Mouse (Mus musculus) urinary bladder, adult 2 months (tissue): ENCODE measurements around the gene Inpp5k. TPM values are rescaled to one million over a fixed set of nuclear protein-coding genes. Genes with fewer than 3 reads are reported as not detected.
"Not testable (repeated sequence)": the region's sequence is repeated elsewhere in the genome, so short reads cannot be mapped to it uniquely, and the experiment has no call there.

ENCODE experiments used
- DNase-seq: peaks from one replicate; pipeline ENCODE4 v3.0.0; 2022; ENCODE audit warnings: low spot score
- polyA plus RNA-seq: library from polyadenylated mRNA; depleted of rRNA; stranded (reverse); fragments of >200 nt; gene quantifications from 2 replicates; pipeline ENCODE4 v1.2.3, GENCODE M21; 2012; rRNA removed

The Inpp5k gene
- 61.9 and 68.7 TPM in 2 replicates for polyA plus RNA-seq

DNA sequence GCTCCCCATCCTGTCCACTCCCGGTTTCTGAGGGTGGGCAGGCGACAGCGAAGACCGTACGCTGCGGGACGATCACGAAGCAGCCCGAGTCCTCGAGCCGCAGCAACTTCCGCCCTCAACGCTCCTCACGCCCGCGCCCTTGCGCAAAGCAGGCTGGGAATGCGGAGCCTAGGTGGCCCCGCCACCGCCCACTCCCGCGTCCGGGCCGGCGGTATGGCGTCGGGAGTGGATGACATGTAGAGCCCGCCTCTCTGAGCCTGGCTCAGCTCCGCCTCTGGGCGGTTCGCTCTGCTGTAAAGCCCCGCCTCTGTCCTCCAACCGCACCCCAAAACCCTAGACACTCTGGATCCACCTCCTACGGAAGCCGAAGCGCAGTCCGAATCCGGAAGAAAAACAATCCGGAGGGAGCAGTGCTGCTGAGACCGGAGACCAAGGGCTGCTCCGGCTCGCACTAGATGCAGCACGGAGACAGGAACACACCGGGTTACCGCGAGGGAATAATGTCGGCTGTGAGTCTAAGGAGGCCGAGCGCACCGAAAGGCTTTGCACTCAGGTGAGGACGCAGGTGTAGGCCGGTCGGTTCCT is at the start of gene Inpp5k:
TSS of gene Inpp5k (plus strand) at position 344 of the 585 bp plus-strand sequence.
- DNase-seq, result peak; percentile 91

DNA sequence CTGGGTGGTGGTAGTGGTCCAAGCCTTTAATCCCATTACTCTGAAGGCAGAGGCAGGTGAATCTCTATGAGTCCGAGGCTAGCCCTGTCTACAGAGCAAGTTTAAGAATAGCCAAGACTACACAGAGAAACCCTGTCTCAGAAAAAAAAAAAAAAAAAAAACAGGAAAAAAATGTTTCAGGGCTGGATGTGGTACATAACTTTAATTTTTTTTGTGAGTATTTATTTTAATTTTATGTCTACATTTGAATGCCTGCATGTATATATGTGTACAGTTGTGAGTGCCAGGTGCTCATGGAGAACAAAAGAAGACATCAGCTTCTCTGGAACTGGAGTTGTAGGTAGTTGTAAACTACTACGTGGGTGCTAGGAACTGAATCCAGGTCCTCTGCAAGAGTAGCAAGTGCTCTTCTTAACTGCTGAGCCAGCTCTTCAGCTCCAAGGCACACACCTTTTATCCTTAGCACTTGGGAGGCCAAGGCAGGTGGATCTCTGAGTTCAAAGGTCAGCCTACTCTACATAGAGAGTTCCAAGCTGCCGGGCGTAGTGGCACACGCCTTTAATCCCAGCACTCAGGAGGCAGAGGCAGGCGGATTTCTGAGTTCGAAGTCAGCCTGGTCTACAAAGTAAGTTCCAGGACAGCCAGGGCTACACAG is 49.2 kb upstream of the Inpp5k start:
- DNase-seq, result no peak

DNA sequence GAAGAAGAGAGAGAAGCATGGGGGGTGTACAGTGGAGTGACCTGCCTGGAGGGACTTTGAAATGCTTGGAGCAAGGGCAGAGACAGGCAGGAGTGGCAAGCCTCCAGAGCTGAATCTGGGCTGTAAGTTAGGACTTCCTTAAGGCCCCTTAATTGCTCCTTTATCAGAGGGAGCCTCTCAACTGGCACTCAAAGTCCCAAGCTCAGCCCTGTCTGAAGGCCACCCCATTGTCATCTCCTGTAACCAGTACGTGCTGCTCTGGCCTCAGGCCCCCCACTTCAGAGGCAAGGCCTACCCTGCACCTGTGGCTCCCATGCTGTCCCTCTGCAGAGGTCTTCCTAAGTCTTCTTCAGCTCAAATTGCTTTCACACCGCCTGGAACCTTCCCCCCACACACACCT is 47.3 kb upstream of the Inpp5k start:
- no peak for DNase-seq

DNA sequence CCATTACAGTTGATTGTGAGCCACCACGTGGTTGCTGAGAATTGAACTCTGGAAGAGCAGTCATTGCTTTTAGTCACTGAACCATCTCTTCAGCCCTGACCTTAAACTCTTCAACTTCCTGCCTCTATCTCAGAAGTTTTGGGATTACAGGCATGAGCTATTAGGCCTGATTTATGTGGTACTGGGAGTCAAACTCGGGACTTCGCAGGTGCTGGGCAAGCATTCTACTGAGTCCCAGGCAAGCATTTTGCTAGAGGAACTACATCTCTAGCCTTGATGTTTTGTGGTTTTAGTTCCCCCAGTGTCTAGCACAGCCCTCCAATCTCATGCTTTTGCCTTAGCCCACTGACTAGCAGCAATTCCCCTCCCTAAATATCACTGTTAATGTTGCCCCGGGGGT is 45.7 kb upstream of the Inpp5k start:
- DNase-seq, result no peak

DNA sequence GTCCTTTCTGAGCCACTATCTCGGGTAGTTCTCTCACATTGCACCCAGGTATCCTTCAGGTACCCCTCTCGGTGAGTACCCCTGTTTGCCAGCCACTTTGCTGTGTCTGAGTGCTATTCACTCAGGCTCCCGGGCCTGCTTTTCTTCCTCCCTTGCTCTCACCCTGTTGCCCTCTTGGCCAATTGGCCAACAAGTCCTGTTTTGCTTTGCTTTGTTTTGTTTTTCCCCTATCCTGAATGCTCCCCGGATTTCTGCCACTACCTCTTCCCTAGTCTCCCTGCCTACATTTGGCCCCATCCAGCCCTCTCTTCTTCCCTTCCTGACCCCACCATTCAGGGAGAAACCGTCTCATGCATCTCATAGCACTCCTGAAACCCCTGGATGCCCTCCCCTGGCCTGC is 44.8 kb upstream of the Inpp5k start:
- no peak for DNase-seq

DNA sequence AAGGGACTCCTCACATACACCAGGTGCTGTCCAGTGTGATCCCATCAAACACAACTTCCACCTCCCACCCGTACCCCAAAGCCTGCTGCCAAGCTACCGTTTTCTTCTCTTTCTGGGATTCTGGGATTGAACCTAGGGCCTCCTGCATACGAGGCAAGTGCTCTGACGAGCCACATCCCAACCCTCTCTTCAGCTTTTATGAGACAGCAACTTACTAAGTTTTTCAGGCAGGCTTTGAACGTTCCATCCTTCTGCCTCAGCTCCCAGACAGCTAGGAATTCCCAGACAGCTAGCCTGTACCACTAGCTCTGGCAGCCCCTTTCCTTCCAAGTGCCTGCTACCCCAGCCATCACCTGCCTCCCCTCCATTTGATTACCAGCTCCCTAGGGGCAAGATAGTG is 43.8 kb upstream of the Inpp5k start:
- peak; percentile 21 for DNase-seq

DNA sequence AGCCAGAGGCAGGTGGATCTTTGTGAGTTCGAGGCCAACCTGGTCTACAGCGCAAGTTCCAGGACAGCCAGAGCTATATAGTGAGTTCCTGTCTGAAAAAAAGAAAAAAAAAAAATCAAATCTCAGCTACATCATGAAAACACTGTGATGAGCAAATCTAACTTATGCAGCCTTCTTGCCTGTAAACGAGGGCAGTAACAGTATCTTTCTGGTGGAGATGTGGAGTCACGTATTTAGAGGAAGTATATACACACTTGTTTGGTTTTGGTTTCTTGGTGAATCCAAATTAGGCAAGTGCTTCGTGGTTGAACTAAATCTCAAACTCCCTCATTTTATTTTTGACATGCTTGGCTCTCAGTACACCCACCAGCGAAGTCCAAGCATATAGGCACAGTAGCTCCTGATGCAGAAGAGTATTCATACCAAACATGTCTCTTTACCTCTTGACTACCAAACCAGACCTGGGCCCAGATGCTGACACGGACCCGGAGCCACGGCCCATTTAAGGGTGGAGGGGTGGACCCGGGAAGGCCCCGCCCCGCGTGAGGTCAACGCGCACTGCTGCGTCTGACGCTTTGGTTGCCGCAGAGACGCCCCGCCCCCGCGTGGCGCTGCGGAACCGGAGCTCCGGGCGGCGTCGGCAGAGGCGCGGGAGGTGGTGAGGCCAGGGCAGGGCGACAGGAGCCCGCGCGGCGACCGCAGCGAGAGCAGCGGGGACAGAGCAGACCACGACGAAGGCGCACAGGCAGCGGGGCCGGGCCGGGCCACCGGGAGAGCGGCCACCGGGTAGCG is 43.1 kb upstream of the Inpp5k start, which contains the start of gene Pitpna:
TSS of gene Pitpna (plus strand) at position 605 of the 792 bp plus-strand sequence.
- peak; percentile 91 for DNase-seq

DNA sequence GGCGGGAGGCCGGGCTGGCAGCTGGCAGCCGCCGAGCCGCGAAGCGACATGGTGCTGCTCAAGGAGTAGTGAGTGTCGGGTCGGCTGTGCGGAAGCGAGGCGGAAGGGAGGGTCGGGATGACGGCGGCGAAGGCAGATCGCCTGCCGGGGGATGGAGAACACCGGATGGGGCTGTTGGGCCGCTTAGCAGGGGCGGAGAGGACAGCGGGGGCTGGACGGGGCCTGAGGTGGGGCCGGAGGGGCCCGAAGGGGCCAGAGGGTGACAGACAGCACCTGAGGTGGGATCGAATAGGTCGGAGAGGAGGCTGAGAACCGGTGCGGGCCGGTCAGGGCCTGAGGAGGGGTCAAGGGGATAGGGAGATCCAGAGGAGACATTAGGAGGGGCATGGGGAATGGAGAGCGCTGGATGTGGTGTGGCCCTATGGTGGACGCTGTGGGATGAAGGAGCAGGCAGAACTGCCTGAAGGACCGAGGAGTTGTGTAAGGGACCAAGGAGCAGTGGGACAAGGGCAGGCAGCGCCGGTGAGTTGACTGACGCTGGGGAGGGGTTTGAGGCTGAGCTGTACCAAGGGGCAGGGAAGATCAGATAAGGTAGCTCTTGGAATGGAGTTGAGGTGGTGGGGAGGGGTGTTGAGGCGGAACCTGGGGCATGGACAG is 42.4 kb upstream of the Inpp5k start:
- no peak for DNase-seq

DNA sequence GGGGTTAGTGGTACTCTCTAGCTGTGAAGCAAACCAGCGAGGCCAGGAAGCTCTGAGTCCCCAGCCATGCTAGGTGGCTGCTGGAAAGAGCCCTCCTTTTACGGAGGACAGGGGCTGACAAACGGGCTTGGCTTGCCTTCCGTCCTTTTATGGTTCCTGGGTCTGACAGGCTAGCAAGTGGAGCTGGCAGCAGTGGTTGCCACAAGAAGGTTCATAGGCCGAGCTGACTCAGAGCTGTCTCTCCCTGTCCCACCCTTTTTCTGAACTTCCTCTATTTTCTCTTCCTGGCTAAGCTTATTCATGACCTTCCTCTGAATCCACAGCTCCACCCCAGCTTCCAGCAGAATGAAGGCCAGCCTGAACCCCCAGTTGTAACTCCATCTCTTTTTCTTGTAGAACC is 38.2 kb upstream of the Inpp5k start:
- DNase-seq, result peak; percentile 23

DNA sequence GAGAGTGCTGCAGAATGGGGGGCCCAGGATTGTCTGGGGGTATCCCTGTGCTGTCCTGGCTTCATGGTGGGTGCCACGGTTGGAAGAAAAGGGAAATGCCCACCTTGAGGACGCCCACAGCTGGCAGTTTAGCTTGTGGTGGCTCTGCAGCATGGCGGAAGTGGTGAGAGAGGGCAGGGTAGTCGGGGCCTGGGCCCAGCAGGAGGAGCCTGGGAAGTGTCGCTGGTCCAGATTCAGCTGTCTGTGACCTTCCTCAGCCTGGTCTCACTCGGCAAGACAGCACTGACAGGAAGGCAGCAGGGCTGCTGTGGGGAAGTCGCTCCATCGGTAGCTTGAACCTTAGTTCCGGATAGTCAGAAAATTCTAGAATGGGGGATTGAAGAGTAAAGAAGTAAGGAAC is 36.4 kb upstream of the Inpp5k start:
- no peak for DNase-seq

DNA sequence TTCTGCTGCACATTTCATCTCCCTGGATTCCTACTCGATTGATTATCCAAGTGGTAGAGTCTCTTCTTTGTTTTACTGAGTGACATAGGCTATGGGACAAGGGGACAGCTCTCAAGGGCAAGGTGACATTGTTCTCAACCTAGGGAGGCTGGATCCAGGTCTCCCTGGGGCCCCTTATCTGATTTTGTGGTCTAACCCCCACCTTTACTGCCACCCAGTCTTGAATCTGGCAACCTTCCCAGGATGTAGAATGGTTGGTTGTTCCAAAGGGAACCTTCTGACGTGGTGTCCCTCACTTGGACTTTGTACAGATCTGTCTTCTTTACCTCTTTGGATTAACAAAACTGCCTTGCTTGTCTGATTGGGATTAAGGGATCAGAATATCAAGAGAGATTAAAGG is 35.4 kb upstream of the Inpp5k start:
- no peak for DNase-seq

DNA sequence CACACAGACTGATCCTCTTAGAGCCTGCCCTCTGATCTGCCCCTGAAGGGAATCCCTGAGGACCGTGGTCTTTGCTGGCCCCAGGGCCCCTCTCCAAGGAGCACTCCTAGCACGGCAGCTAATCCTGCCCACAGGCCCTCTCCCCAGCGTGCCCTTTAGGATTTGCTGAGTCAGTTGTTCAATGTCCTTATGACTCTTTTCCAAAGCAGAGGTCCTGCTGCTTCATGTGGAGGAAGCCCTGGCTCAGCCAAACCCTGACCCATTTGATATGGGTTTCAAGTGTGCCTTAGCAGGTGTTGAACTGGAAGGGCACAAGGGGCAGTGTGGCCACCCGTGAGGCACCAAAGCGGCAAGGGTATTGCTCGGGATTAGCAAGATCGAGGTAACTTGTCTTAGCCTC is 35.0 kb upstream of the Inpp5k start:
- DNase-seq, result no peak

DNA sequence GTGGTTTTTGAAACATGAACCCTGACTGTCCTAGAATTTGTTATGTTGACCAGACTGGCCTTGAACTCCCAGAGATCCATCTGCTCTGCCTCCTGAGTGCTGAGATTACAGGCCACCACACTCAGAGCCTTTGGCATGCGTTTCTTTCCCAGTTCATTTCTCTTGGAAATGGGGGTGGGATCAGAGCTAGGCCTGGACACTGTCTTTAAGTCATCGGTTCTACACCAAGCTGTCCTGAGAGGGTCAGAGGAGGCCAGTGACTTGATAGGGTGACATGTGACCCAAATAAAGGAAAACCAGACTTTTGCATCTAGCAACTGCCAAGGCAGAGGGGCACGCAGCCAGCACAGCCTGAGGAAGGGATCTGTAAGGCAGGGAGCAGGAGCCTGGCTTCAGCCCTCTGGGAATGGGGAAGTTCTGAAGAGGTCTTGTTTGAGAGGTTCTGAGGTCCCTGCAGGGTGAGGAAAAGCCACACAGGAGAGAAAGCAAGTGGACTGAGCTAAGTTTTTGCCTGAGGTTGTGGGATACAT is 34.0 kb upstream of the Inpp5k start:
- no peak for DNase-seq

DNA sequence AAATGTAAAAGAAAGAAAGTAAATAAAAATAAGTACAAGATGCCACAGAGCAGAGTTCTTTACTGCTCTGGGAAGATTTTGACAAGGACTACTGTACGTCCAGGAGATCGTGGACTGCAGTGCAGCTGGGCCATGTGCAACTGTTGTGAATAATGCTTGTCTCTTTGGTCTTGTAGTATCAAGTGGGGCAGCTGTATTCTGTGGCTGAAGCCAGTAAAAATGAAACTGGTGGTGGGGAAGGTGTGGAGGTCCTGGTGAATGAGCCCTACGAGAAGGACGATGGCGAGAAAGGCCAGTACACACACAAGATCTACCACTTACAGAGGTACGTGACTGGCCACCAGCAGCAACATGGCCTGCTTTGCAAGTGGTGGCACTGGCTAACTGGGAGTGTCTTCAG is 32.8 kb upstream of the Inpp5k start:
- DNase-seq, result no peak

DNA sequence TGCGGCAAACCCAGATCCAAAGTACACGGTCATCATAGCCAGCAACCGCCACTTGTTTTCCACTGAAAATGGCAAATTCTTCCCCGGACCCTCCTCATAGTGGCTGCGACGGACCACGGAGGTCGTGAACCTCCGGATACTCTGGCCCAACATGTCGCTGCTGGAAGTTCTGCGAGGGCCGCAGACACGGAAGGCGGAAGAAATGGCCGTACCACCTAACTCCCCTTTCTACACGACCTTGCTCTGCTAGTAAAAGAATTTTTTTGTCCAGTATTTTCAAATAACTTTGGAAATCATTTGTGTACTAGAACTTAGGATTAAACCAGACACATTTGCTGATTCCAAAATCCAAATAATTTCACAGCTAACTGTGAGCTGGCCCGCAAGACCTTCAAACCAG is 31.0 kb upstream of the Inpp5k start:
- not testable (repeated sequence) for DNase-seq

DNA sequence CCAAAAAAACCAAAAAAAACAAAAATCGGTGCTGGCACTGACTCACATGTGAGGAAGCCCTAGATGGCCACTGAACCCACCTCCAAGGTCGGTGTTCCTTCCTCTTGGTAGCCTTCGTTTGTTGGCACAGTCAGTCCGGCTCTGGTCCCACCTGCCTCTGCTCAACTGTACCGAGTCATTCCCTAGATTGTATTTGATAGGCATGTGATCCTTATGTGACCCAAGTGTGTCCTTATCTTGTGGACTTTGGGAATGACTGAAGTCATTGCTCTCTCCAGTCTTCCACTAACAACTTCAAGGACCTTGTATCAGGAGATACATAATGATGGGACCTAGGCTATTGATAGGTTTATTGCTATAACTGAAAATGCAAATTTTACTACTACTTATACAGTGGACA is 26.0 kb upstream of the Inpp5k start:
- no peak for DNase-seq

DNA sequence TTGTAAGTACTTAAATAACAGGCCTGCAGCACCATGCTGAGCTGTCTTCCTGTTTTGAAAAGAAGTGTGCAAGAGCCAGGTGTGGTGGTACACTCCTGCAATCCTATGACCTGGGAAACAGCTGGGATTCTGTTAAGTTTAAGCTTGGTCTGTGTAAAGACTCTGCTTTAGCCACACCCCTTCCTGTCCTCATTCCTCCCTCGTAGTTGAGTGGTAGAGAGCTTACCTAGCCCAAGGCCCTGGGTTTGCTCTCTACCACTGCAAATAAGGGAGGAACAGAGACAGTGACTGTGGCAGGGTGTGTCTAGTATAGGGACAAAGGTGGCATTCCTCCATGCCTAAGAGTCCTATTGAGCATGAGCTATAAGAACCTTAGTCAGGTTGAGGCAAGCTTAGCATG is 25.5 kb upstream of the Inpp5k start:
- no peak for DNase-seq

DNA sequence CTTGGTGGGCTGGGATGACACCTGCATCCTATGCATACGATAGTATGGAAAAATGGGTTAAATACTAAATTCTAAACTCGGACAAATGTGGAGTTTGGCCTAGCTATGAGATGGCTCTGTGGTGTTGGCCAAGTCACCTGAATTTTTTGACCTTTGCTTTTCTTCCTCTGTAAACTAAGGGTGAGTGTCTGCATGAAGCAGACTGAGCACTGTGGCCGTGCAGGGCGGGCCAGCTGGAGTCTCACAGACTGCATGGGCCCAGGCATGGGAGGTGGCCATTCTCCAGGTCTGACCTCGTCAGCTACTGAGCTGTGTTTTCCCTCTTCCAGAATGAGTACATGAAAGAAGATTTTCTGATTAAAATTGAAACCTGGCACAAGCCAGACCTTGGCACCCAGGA is 22.0 kb upstream of the Inpp5k start:
- no peak for DNase-seq

DNA sequence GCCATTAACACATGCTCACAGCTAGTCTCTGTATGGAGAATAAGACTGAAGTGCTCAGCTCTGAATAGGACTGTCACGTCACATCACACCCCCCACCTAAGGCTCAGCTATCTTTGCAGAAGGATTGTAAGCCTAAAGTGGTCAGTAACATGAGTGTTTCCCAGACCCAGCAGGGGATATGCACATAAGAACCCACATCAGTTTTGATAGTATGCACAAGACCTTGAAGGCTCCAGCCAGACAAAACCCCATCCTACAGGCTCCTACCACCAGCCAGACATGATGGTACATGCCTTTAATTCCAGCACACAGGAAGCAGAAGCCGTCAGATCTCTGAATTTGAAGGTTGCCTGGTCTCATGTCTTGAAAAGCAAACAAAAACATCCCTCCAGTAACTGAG is 20.8 kb upstream of the Inpp5k start:
- no peak for DNase-seq

DNA sequence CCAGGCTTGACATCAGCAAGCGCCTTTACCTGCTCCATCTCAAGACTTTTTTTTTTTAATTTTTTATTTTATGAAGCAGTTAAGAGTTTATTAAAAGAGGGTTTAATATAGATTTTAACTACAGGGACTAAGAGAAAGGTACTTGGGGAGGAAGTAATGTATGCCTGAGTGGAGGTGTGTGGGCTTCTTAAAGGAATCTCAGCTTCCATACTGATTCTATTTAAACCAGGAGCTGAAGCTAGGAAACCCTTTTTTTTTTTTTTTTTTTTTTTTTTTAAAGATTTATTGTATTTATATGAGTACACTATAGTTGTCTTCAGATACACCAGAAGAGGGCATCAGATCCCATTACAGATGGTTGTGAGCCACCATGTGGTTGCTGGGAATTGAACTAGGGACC is 16.0 kb upstream of the Inpp5k start:
- DNase-seq, result no peak

DNA sequence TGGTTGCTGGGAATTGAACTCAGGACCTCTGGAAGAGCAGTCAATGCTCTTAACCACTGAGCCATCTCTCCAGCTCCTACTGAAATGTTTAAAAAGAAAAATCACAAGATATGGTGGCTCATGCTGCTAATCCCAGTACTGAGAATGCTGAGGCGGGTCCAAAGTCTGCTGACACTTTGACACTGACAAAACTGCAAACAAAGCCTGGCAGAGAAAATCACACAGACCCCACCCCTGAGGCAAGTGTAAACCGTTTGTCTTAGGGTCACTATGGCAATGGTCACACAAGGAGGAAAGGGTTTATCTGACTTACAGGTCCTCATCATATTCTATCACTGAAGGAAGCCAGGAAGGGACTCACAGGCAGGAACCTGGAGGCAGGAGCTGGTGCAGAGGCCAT is 15.2 kb upstream of the Inpp5k start:
- no peak for DNase-seq

DNA sequence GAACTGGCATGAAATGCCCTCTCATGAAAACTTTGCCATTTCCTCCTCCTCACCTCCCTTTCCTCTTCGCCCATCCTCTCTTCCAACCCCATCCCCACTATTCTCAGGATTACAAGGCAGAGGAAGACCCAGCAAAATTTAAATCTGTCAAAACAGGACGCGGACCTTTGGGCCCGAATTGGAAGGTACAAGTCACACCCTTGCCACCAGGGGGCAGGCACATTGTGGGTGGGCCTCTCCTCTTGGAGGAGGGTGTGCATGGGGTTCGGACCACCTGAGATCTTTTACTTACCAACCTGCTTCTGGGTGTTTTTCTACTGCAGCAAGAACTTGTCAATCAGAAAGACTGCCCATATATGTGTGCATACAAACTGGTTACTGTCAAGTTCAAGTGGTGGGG is 11.7 kb upstream of the Inpp5k start:
- DNase-seq, result no peak
